Mouse (Mus musculus): ENCODE measurements around the gene N6amt1. TPM values are rescaled to one million over a fixed set of nuclear protein-coding genes. Genes with fewer than 3 reads are reported as not detected.

N6amt1 gene
- polyA plus RNA-seq (2014; fragmentation: Illumina TruSeq; extraction: RNeasy Lipid Tissue Mini Kit (QIAGEN cat#74804); ENCODE audit: low read depth, low replicate concordance) = 29.5 TPM

GRCm38 (mm10) chr16:87354075-87354583 is at the start of gene N6amt1:
Gene N6amt1 (plus strand): TSS chr16:87354185.

Other genes starting within 250 kb of the N6amt1 start
- gene Ltn1, start 78.4 kb downstream of the N6amt1 start, polyA plus RNA-seq (2014; fragmentation: Illumina TruSeq; extraction: RNeasy Lipid Tissue Mini Kit (QIAGEN cat#74804); ENCODE audit: low read depth, low replicate concordance) = 37.1 TPM
- 16.3 TPM for gene Rwdd2b, start 86.4 kb downstream of the N6amt1 start, polyA plus RNA-seq (2014; fragmentation: Illumina TruSeq; extraction: RNeasy Lipid Tissue Mini Kit (QIAGEN cat#74804); ENCODE audit: low read depth, low replicate concordance)
- 144 TPM for gene Usp16, start 100.5 kb downstream of the N6amt1 start, polyA plus RNA-seq (2014; fragmentation: Illumina TruSeq; extraction: RNeasy Lipid Tissue Mini Kit (QIAGEN cat#74804); ENCODE audit: low read depth, low replicate concordance)
- 367 TPM for gene Cct8, start 141.7 kb downstream of the N6amt1 start, polyA plus RNA-seq (2014; fragmentation: Illumina TruSeq; extraction: RNeasy Lipid Tissue Mini Kit (QIAGEN cat#74804); ENCODE audit: low read depth, low replicate concordance)
- 99.7 TPM for gene Map3k7cl, start 199.1 kb downstream of the N6amt1 start, polyA plus RNA-seq (2014; fragmentation: Illumina TruSeq; extraction: RNeasy Lipid Tissue Mini Kit (QIAGEN cat#74804); ENCODE audit: low read depth, low replicate concordance)

All from kidney, adult 10 weeks (tissue).